Mouse (Mus musculus) ovary, postnatal 10 days (tissue): ENCODE measurements around the gene 2610528J11Rik.
"Not testable (repeated sequence)": the region's sequence is repeated elsewhere in the genome, so short reads cannot be mapped to it uniquely, and the experiment has no call there.

Experiments
- DNase-seq: peaks from one replicate; pipeline ENCODE4 v3.0.0; 2022; ENCODE audit warnings: low spot score

The 2610528J11Rik gene

GRCm38 (mm10) chr4:118526408-118527334 is at the start of gene 2610528J11Rik:
Gene 2610528J11Rik, plus strand, starts transcription at chr4:118526999.
- DNase-seq: no peak

DNA sequence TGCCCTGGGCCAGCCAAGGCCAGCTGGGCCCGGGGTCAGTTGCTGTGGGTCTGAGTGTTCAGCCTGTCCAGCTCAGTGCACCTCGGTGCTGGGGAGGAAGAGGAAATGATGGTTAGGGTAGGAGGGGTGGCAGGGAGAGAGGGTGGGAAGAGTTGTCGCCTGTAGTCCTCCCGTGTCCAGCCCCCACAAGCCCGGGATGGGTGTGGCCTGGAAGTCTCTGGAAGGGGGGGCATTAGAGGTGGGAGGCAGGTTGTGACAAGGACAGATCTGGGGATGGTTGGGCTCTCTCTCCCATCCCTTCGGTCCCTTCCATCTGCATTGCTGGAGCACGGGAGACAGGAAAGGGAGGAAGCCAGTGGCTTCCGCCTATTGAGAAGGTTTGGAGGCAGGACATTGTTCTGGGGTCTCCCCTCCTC is 37.1 kb upstream of the 2610528J11Rik start, which contains the start of gene Tie1:
Tie1 (minus strand) TSS at position 345 of the 416 bp plus-strand sequence.
- no peak for DNase-seq

DNA sequence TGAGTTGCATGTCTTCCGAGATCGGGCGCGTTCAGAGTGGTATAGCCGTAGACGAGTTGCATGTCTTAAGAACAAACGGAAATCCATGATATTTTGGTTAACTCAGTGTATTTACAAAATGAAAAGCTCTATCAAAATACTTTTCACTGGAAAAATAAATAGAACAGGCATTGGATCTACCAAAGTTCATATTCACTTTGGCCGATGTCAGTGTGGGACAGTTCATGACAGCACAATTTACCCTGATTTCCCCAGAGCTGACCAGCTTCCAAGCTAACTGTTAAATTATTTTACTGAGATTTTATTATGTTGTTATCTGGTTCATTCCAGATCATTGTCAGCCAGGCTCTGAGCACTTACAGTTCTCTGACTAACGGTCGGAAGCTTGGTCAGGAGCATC is 36.3 kb upstream of the 2610528J11Rik start:
- DNase-seq: no peak

DNA sequence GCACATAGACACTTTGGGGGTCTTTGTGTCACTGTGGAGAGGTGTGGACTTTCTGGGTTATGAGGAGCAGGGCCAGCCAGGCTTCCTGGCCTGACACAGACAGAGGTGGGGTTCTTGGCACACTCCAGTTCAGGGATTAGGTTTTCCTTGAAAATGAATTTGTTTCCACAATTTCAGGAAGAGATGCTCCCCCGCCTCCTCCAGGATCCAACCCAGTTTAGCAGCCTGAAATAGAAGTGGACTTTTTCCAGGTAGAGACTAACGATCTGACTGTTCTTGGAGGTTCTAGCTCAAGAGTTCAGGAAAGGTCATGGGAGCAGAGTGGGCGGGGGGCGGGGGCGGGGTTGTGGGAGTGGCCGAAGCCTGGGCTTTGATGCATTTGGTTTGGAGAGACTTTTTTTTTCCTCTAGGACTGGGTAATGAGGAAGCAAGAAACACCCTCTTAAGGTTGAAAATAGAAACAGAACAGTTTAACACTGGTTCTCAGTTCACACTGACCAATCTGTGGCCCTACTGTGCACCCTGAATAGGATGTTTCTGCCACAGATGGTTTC is 26.6 kb upstream of the 2610528J11Rik start:
- DNase-seq: no peak

DNA sequence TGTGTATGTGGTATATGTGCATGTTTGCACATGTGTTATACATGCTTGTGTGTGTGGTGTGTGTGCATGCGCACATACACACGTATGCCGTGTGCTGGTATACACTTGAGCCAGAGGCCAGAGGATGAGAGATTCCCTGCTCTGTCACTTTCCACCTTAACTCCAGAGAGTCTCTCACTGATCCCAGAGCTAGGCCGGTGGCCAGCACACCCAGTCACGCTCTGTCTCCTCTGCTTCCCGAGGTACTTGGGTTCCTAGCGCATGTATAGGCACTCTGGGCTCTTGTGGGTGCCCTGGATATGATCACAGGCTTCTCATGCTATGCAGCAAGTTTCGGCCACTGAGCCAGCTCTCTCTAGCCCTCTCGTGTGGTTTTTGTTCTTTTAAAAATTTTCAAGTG is 26.0 kb upstream of the 2610528J11Rik start:
- DNase-seq: no peak

GRCm38 (mm10) chr4:118505551-118505950 is 21.2 kb upstream of the 2610528J11Rik start:
- DNase-seq: no peak

GRCm38 (mm10) chr4:118507171-118507570 is 19.6 kb upstream of the 2610528J11Rik start:
- not testable (repeated sequence) for DNase-seq

- no peak for DNase-seq
Measured at GRCm38 (mm10) chr4:118509050-118509449, 17.7 kb upstream of the 2610528J11Rik start.

GRCm38 (mm10) chr4:118516699-118517496 is 9.9 kb upstream of the 2610528J11Rik start:
- no peak for DNase-seq

DNA sequence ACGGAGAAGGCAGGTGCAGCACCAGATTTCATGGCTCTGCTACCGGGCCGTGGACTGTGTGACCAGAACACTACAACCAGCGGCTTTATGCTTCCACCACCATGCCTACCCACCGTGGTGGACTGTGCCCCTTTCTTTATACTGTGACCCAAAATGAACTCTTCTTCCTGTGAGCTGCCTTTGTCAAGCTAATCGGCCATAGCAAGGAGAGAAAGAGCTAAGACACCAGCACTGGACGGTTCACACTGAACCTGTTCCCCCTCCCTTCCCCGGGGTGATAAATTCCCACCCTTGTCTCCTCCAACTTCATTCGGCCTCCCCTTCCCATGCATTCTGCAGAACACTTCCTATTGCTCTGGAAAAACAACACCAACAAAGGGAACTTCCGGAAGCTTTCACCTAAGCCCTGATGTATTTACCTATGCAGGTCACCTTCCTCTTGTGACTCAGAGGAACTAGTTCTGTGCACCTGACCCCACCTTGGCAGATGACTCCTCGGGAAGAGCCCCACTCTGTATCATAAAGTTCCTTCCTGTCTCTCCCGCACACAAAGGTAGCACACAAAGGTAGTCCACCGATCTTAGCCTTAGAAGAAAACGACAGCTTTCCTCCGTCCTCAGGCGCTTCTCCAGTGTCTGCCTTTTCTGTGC is 9.2 kb upstream of the 2610528J11Rik start:
- DNase-seq: no peak

DNA sequence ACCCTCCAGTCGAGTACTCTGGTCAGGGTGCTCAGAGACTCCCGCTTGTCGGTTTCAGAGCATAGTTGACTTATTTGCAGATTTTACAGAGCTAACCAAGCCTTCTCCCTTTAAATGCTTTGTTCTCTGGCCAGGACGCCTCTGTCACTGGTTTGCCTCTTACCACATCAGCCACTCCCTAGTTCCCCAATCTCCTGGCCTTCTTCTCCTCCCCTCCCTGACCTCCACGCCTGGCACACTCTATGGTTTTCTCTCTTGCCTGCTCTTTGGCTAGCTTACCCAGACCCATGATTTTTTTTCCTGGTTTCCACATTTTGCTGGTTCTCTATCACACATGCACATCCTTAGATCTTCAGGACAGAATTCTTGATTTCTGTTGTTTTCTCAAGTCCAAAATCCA is 8.6 kb upstream of the 2610528J11Rik start:
- no peak for DNase-seq

DNA sequence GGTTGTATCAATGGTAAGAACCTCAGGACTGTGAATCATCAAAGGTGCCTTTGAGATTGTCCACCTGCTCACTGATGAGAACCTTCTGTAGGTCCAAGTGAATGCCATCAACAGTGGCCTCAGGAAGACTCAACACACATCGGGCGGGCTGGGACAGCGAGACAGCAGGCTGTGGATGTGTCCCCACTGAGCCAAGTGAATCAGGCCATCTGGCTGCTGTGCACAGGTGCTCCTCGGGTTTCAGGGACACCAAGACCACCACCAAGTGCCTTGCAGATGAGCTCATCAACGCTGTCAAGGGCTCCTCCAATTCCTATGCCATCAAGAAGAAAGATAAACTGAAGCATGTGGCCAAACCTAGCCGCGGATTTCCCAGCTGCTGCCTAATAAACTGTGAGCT is 4.6 kb upstream of the 2610528J11Rik start:
- DNase-seq: no peak

DNA sequence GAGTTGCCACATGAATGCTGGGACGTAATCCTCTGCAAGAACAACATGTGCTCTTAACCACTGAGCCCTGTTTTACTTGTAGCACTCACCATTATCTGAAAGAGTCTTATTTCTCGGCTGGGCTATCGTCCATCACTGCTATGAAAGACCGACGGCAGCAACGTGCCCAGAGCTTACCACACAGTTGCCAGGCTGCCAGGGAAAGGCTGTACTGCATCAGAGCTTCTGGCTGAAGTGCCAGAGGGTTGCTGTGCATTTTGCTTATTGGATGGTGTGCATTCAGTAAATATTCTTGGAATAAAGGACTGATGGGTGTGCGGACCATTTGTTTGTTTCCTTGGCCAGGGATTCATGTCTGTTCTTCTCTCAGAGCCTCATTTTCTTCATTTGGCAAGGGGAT is 2.8 kb upstream of the 2610528J11Rik start:
- DNase-seq: no peak

DNA sequence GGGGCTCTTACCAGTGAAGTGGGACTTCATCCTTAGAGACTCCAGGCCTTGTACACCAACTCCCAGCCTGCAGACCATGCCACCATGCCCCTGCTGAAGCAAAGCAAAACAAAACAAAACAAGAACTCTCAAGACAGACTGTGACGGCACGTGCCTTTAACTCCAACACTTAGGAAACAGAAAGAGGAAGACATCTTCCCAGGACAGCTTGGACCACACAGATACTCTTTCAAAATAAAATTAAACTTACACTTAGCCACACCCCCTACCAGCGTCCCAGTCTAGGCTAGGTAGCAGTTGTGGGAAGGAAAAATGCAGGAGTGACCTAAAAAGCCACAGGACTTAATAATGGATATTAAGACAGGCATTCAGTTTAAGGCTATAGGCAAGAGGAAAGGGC is 1.0 kb upstream of the 2610528J11Rik start:
- no peak for DNase-seq

DNA sequence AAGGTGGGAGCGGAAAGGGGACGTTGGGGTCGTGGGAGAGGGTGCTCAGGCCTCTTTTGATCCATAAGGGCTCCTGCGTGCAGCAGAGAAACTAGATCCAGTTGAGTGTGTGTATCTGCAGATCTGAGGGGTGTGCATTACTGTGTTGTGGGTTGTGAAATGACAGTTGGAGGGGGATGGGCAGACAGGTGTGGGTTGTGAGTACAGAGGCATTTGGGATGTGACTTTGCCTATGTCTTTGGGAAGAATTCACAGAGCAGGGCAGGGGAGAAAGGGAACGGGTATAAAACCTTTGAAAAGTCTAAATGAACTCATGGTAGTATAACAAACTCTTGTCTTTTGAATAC is 509 bp downstream of the 2610528J11Rik start:
- no peak for DNase-seq

DNA sequence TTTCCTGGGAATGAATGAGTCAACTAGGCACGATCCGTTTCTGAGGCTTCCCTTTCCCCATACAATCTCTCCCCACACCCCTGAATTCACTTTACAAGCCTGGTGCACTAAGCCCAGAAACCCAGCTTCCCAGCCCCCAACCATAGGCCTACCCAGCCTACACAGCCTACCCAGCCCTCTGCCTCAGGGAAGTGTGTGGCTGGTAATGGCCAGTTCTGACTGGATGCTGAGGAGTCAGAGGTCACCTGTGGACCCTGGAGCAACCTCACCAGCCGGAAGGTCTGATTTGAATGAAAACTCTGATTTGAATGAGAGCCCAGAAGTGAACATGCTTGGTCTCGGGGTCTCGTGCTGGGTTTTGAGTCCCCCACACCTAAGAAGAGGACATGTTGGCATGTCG is 921 bp downstream of the 2610528J11Rik start:
- DNase-seq: no peak

- no peak for DNase-seq
Measured at GRCm38 (mm10) chr4:118532663-118533062, 5.9 kb downstream of the 2610528J11Rik start.

DNA sequence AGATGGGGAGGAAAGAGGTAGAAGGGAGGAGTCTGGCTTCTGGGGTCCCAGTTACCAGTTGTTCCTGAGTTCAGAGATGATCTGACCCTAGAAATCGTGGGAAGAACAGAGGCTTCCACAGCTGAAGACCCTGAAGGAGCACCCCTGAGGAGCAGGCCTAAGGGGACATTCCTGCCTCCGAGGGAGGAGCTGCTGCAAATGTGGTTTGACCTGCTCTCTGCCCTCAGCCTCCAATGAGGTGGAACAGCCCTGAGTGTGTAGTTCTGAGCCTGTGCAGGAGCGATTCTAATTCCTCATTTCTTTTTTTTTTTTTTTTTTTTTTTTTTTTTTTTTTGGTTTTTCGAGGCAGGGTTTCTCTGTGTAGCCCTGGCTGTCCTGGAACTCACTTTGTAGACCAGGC is 6.4 kb downstream of the 2610528J11Rik start:
- DNase-seq: no peak

- no peak for DNase-seq
Measured at GRCm38 (mm10) chr4:118533605-118534004, 6.8 kb downstream of the 2610528J11Rik start.

GRCm38 (mm10) chr4:118535610-118536009 is 8.8 kb downstream of the 2610528J11Rik start:
- DNase-seq: no peak

DNA sequence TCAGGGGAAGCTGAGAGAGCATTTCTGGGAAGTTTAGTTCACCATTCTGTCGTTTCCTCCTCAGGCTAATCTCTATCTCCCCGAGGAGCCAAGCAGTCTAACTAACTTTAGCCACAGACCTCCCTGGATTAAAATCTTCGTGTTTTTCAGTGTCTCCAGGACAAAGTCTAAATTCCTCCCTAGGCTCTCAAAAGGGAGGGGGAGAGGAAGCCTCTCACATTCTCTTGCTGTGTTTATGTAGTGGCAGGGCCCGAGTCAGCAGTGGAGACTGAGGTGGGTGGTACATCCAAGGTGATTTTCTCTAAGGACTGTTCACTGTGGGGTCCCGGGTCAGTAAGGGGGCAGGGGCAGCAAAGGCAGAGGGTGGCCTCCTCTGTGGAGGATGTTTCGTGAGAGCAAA is 11.0 kb downstream of the 2610528J11Rik start:
- no peak for DNase-seq

- DNase-seq: no peak
Measured at GRCm38 (mm10) chr4:118539904-118540303, 13.1 kb downstream of the 2610528J11Rik start.
